Mouse (Mus musculus) MN1 (cell line): Measurements from ENCODE around the gene Slc9a2.

Source experiments
- DNase-seq: peaks from one replicate; pipeline ENCODE4 v3.0.0-alpha.2; 2016; ENCODE audit warnings: low spot score

Gene Slc9a2

GRCm38 (mm10) chr1:40788956-40789355 lies 108.6 kb downstream of the Slc9a2 start:
- no peak for DNase-seq

- DNase-seq, result no peak
Observed at GRCm38 (mm10) chr1:40789666-40790233, 109.4 kb downstream of the Slc9a2 start.

- no peak for DNase-seq
Observed at GRCm38 (mm10) chr1:40790324-40791141, 110.2 kb downstream of the Slc9a2 start, which contains the start of gene Mfsd9. Gene Mfsd9, minus strand, starts transcription at chr1:40790687.

DNA sequence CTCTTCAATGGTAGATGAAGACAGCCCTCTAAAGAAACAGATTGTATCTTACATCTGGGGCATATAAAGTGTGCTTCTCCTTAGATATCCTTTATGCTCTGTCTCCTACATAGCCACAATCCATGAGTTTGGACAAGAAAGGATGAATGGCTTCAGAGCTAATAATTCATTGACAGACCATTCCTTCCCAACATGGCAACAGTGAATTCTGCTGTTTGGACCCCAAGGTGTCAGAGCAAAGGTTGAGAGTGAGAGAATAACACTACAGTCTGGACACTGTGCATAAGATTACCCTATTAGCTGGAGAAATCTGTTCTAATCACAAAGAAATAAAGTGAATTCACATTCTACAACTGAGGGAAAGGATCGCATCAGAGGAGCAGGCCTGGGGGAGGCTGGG lies 115.1 kb downstream of the Slc9a2 start:
- no peak for DNase-seq

DNA sequence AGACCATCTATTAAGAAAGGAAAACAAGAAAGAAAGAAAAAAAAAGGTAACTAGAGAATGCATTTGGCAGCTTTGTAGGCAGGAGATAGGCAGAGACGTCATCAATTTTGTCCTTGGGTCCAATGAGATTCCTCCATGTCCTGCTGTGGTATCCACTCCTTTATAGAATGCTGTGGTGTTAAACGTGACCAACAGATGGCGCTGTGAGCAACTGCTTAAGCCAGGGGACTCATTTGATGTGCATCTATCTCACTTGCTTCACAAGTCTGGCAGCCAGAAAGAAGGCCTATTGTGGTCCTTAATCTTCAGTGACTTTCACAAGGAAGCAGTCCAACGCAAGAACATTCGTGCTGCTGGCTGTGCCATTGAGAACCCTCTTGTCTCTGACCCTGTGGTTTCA lies 117.0 kb downstream of the Slc9a2 start:
- DNase-seq, result no peak

- no peak for DNase-seq
Observed at GRCm38 (mm10) chr1:40799121-40799520, 118.7 kb downstream of the Slc9a2 start.

- DNase-seq, result no peak
Observed at GRCm38 (mm10) chr1:40800908-40801307, 120.5 kb downstream of the Slc9a2 start.

DNA sequence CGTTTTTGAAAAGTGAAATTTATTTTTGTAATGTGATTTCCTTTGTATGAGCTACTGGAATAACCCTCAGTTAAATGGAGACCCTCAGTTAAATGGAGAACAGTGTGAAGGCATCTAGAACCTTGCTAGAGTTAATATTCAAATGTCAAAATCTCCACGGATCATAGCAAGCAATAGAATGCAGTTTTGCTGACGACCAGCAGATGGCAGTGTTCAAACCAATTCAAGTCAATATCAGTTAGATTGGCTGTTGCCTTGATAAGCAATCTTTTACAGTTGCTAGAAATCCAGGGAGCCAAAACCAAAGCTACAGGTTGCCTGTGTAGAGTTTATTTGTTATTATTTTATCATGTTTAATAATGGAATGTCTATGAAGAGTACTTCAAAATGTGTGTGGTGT lies 122.4 kb downstream of the Slc9a2 start:
- peak; percentile 31 for DNase-seq

DNA sequence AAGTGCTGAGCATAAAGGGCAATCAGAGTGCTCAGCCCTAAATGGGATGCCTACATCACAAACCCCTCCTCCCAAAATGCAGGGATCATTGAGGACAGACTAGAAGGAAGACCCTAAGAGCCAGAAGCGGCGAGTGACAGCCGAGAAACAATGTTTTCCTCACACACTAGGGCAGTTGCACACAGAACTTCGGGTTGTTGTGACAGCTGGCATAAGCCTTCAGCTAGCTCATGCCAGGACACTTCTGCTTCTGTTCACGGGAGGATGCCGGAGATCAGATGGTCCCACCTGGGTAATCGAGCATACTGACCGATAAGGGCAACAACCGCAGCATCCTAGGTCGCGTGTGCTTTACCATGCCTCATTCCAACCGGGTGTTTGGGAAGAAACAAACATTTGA lies 123.7 kb downstream of the Slc9a2 start:
- no peak for DNase-seq

DNA sequence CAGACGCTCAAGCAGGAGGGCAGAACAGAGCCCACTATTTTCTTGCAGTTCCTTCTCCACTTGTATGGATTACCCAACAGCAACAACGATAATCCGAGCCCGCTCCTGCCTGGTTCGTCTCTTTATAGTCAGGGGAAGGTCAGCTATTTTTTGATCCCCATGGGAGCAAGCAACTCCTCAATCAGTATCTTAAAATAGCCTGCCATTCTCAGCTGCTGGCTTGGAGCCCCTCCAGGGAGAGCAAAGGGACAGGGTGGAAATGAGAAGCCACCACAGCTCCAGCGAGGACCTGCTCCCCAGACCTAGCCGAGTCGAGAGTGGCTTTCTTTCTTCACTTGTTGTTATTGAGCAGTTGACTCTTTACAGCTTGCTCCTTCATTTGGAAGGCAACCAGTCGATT lies 125.0 kb downstream of the Slc9a2 start, which contains the start of gene Tmem182:
TSS of gene Tmem182 (plus strand) at position 251 of the 400 bp plus-strand sequence.
- no peak for DNase-seq

- no peak for DNase-seq
Observed at GRCm38 (mm10) chr1:40805891-40806290, 125.5 kb downstream of the Slc9a2 start.

DNA sequence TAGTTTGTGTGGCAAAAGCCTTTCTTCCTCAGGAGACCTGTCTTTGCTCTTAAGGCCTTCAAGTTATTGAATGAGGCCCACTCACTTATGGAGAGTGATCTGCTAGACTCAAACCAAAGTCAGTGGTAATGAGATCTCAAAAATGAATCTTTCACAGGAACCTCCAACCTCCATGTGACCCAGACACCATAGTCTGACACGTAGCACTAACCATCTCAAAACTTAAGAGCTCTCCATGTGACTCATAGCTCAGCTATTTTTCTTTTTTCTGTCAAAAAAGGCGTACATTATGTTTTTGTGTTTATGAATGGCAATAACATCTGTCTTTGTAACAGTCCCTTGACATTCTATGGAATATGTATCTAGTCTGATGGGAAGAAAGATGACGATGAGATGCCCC lies 128.3 kb downstream of the Slc9a2 start:
- no peak for DNase-seq

- no peak for DNase-seq
Observed at GRCm38 (mm10) chr1:40815071-40815845, 134.9 kb downstream of the Slc9a2 start.
